Mouse (Mus musculus) stomach, postnatal 0 days (tissue): ENCODE results near the gene Pcp4l1. TPM values are rescaled to one million over a fixed set of nuclear protein-coding genes. Genes with fewer than 3 reads are reported as not detected.

Source experiments
- ATAC-seq: fragments of 200-750 bp; cut with Nextera tagmentation; 2 replicates; pipeline ENCODE4 v1.8.0; 2017; ENCODE audit not compliant: low FRiP score, low TSS enrichment
- DNase-seq: peaks from one replicate; pipeline ENCODE4 v3.0.0-alpha.2; 2016; ENCODE audit warnings: low spot score
- H3K27ac ChIP-seq: fragments of 300-500 bp; sonication (generic); replicated peaks from 2 replicates; pipeline ENCODE4 v1.5.1; 2014; ENCODE audit warnings: mild to moderate bottlenecking, control low read depth
- H3K27me3 ChIP-seq: fragments of 300-500 bp; sonication (generic); 2 replicates; pipeline ENCODE4 v1.6.1; 2014; ENCODE audit warnings: low read length; ENCODE audit not compliant: control insufficient read depth, insufficient read depth
- H3K36me3 ChIP-seq: fragments of 300-500 bp; sonication (generic); 2 replicates; pipeline ENCODE4 v1.6.1; 2014; ENCODE audit warnings: low read length, mixed read lengths; ENCODE audit not compliant: control insufficient read depth, insufficient read depth
- H3K4me1 ChIP-seq: fragments of 300-500 bp; sonication (generic); replicated peaks from 2 replicates; pipeline ENCODE4 v1.6.1; 2014; ENCODE audit warnings: antibody characterized with exemption; ENCODE audit not compliant: control insufficient read depth, insufficient read depth
- H3K4me2 ChIP-seq: fragments of 300-500 bp; sonication (generic); replicated peaks from 2 replicates; pipeline ENCODE4 v1.6.1; 2014; ENCODE audit warnings: low read depth, mild to moderate bottlenecking, control low read depth, moderate library complexity
- H3K4me3 ChIP-seq: fragments of 300-500 bp; sonication (generic); 2 replicates; pipeline ENCODE4 v1.5.1; 2014; ENCODE audit warnings: low read depth, low read length, control low read depth
- H3K9ac ChIP-seq: fragments of 300-500 bp; sonication (generic); 2 replicates; pipeline ENCODE4 v1.6.1; 2014; ENCODE audit warnings: mild to moderate bottlenecking, low read length, control low read depth, mixed read lengths
- H3K9me3 ChIP-seq: fragments of 300-500 bp; sonication (generic); 2 replicates; pipeline ENCODE4 v1.6.1; 2016; ENCODE audit warnings: low read length; ENCODE audit not compliant: control insufficient read depth
- CTCF ChIP-seq: IDR thresholded peaks from 2 replicates; pipeline ENCODE4 v1.5.1; 2016; ENCODE audit warnings: antibody characterized with exemption, low read depth, mild to moderate bottlenecking, moderate library complexity
- EP300 ChIP-seq: optimal IDR thresholded peaks from 2 replicates; pipeline ENCODE3; 2016; ENCODE audit warnings: antibody characterized with exemption
- WGBS: fragments of 180-500 bp; shearing (Covaris S2); extraction: QIAGEN DNeasy Blood & Tissue Kit; methylation state at CpG from one replicate; pipeline ENCODE4 v1.1.7; 2014; 5-methylcytosine and 5-hydroxymethylcytosine counted together
- polyA plus RNA-seq: library from polyadenylated mRNA; unstranded; fragments of >200 nt; fragmentation: Nextera tagmentation; extraction: Ambion mirVana; gene quantifications from 2 replicates; pipeline ENCODE4 v1.2.1, GENCODE M21; 2015

Gene Pcp4l1
- polyA plus RNA-seq, 1 experiment from 2014 or later, result 42.2 TPM

- Histone ChIP-seq H3K9me3 (no peaks in the 10 kb centered on the region), H3K36me3 (no peaks in the 10 kb centered on the region), H3K9ac (no peak overlapping the region), H3K27ac (no peak overlapping the region), H3K27me3 (no peaks in the 10 kb centered on the region), H3K4me3 (no peak overlapping the region), H3K4me1 (no peaks in the 10 kb centered on the region), H3K4me2 (no peak overlapping the region)
- no peak for DNase-seq
- no peak for TF ChIP-seq EP300
- no peak for TF ChIP-seq CTCF
- 57% methylated on average over 5 of the region's 5 CpGs for WGBS
- ATAC-seq, result no peak
Observed at GRCm38 (mm10) chr1:171179487-171180171, 16.4 kb downstream of the Pcp4l1 start.

GRCm38 (mm10) chr1:171172779-171173178 lies 23.3 kb downstream of the Pcp4l1 start:
- no peaks in the 10 kb centered on the region for H3K36me3 ChIP-seq
- no peaks in the 10 kb centered on the region for H3K27me3 ChIP-seq
- H3K4me2 ChIP-seq, result no peak overlapping the region
- ATAC-seq (no peak), DNase-seq (no peak)
- H3K4me3 ChIP-seq, result no peak overlapping the region
- no peak overlapping the region for H3K27ac ChIP-seq
- 94% methylated on average over 8 of the region's 8 CpGs for WGBS
- H3K9me3 ChIP-seq, result no peaks in the 10 kb centered on the region
- TF ChIP-seq CTCF (no peak), EP300 (no peak)
- no peaks in the 10 kb centered on the region for H3K4me1 ChIP-seq
- H3K9ac ChIP-seq, result no peak overlapping the region

GRCm38 (mm10) chr1:171171138-171171537 lies 24.9 kb downstream of the Pcp4l1 start:
- H3K9ac ChIP-seq, result no peak overlapping the region
- ATAC-seq, result no peak
- no peak overlapping the region for H3K4me3 ChIP-seq
- H3K9me3 ChIP-seq, result no peaks in the 10 kb centered on the region
- WGBS, result 65% methylated on average over 3 of the region's 3 CpGs
- DNase-seq, result no peak
- no peaks in the 10 kb centered on the region for H3K27me3 ChIP-seq
- no peaks in the 10 kb centered on the region for H3K4me1 ChIP-seq
- H3K4me2 ChIP-seq, result no peak overlapping the region
- no peak for TF ChIP-seq EP300
- no peak for TF ChIP-seq CTCF
- no peak overlapping the region for H3K27ac ChIP-seq
- no peaks in the 10 kb centered on the region for H3K36me3 ChIP-seq

- ATAC-seq (no peak), DNase-seq (no peak)
- Histone ChIP-seq H3K27me3 (no peaks in the 10 kb centered on the region), H3K27ac (no peak overlapping the region), H3K9me3 (no peaks in the 10 kb centered on the region), H3K4me2 (no peak overlapping the region), H3K4me3 (no peak overlapping the region), H3K4me1 (no peaks in the 10 kb centered on the region), H3K9ac (no peak overlapping the region), H3K36me3 (no peaks in the 10 kb centered on the region)
- no peak for TF ChIP-seq EP300
- no peak for TF ChIP-seq CTCF
- 26% methylated on average over 3 of the region's 3 CpGs for WGBS
Observed at GRCm38 (mm10) chr1:171169913-171170312, 26.2 kb downstream of the Pcp4l1 start.

- H3K9ac ChIP-seq, result no peak overlapping the region
- TF ChIP-seq CTCF, result no peak
- no peak for TF ChIP-seq EP300
- no peaks in the 10 kb centered on the region for H3K36me3 ChIP-seq
- DNase-seq, result no peak
- no peak for ATAC-seq
- no peak overlapping the region for H3K27ac ChIP-seq
- H3K27me3 ChIP-seq, result no peaks in the 10 kb centered on the region
- 84% methylated on average over 12 of the region's 12 CpGs for WGBS
- no peaks in the 10 kb centered on the region for H3K4me1 ChIP-seq
- no peaks in the 10 kb centered on the region for H3K9me3 ChIP-seq
- no peak overlapping the region for H3K4me3 ChIP-seq
- no peak overlapping the region for H3K4me2 ChIP-seq
Observed at GRCm38 (mm10) chr1:171168906-171169305, 27.2 kb downstream of the Pcp4l1 start.

GRCm38 (mm10) chr1:171165629-171166345 lies 30.3 kb downstream of the Pcp4l1 start:
- Histone ChIP-seq H3K9ac (no peak overlapping the region), H3K36me3 (no peaks in the 10 kb centered on the region), H3K27me3 (no peaks in the 10 kb centered on the region), H3K27ac (no peak overlapping the region), H3K9me3 (no peaks in the 10 kb centered on the region), H3K4me2 (no peak overlapping the region), H3K4me1 (no peaks in the 10 kb centered on the region), H3K4me3 (no peak overlapping the region)
- DNase-seq, result no peak
- ATAC-seq, result no peak
- no peak for TF ChIP-seq EP300
- no peak for TF ChIP-seq CTCF
- WGBS, result 64% methylated on average over 5 of the region's 5 CpGs
